Mouse (Mus musculus) hematopoietic stem cell, adult 5-6 weeks (primary cell): ENCODE measurements around the gene Ddx39b. TPM values are rescaled to one million over a fixed set of nuclear protein-coding genes. Genes with fewer than 3 reads are reported as not detected.

Source experiments
- ATAC-seq, 2 experiments: fragments of 125-278 bp in 1 of 2; replicated peaks in 1 of 2; 2 replicates each; pipeline ENCODE4 v1.8.0; 2016 to 2017; ENCODE audit warnings: inconsistent platforms in 2 of 2, mild to moderate bottlenecking in 2 of 2, moderate number of reproducible peaks in 2 of 2, low read depth in 1 of 2, moderate TSS enrichment in 1 of 2; ENCODE audit not compliant: low FRiP score in 2 of 2, poor library complexity in 2 of 2, severe bottlenecking in 2 of 2, insufficient read depth in 1 of 2, low TSS enrichment in 1 of 2
- total RNA-seq: library from RNA; stranded (forward); fragments of 172-1452, 232-1000 nt; gene quantifications from 2 replicates; pipeline ENCODE4 v1.2.3, GENCODE M21; 2017

Gene Ddx39b
- total RNA-seq, 1 experiment from 2014 or later: 226 TPM

DNA sequence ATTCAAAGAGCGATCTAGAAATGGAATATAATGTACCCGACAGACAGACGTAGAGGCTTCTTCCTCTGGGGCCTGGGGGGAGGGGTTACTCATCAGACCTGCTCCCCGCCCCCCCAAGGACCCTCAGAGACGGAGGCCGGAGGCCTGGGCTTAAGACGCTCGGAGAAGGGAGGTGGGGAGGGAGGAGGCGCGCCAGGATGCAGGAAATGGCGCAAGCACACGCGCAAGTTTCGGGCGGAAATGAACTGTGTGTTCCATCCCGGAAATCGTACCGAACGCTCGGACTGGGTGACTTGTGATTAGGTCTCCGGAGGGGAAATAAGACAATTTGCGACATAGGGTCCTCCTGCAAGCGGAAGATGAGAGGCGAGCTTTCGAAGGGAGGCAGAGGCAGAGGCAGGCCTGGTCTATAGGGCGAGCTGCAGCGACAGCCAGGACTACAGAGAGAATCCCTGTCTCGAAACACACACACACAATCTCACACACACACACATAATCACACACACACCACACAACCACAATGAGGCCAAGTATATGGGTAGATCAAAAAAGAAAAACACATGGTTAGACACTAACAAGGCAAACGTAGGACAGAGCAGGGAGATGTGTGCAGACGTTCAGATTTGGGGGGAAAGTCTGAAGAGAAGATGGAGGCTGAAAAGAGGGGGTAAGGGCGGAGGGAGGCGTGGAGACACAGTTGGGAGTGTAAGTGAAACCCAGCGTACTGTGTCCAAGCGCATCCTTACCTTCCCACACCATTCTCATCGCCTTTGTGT is 5.7 kb upstream of the Ddx39b start, which contains the start of gene Nfkbil1:
TSS of gene Nfkbil1 (minus strand) at position 179 of the 776 bp plus-strand sequence.
- ATAC-seq: peak; percentile 61 to 75

GRCm38 (mm10) chr17:35236390-35236746 is 5.2 kb upstream of the Ddx39b start:
- peak; percentile 66 to 70 for ATAC-seq

DNA sequence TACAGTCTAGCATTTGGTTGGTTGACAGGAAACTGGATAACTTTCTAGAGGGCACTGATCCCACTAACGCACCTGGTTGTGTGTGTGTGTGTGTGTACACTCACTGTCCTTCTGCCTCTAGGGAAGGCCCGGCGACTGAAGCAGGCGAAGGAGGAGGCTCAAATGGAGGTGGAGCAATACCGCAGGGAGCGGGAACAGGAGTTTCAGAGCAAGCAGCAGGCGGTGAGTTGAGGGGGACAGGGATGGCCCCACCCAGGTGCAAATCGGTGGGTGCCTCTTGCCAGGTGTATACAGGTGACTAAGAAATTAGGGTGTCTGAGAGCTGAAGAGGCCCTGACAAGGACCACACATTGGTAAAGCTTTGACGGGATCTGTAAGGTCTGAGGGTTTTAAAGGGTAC is 4.5 kb upstream of the Ddx39b start:
- no peak for ATAC-seq

DNA sequence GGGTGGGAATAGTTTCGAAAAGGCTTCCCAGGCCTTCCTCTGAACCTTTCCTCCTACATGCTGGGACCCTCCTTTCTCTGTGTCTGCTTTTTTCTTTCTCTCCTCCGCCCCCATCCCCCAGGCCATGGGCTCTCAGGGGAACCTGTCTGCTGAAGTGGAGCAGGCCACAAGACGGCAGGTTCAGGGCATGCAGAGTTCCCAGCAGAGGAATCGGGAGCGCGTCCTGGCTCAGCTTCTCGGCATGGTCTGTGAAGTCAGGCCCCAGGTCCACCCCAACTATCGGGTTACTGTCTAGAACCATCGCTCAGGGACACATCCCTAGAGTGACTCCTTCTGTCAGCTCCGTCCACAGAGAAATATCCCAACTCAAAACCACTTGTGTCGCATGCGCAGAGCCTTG is 4.0 kb upstream of the Ddx39b start:
- no peak for ATAC-seq

DNA sequence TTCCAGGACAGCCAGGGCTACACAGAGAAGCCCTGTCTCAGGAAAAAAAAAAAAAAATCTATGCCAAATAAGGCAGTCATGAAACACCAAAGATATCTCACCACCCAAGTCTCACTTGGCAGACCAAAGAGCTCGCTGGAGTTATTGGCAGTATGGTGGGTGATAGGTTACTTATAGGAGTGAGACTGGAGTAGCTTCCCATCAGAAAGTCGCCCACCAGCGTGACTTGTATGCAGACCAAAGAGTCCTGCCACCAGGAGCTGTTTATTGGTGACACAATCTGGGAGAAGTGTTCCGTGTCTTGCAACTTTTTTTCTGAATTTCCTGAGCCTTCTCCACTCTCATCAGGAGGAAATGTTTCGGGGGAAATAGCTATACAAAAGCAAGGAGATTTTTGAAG is 1.8 kb upstream of the Ddx39b start:
- ATAC-seq: no peak

DNA sequence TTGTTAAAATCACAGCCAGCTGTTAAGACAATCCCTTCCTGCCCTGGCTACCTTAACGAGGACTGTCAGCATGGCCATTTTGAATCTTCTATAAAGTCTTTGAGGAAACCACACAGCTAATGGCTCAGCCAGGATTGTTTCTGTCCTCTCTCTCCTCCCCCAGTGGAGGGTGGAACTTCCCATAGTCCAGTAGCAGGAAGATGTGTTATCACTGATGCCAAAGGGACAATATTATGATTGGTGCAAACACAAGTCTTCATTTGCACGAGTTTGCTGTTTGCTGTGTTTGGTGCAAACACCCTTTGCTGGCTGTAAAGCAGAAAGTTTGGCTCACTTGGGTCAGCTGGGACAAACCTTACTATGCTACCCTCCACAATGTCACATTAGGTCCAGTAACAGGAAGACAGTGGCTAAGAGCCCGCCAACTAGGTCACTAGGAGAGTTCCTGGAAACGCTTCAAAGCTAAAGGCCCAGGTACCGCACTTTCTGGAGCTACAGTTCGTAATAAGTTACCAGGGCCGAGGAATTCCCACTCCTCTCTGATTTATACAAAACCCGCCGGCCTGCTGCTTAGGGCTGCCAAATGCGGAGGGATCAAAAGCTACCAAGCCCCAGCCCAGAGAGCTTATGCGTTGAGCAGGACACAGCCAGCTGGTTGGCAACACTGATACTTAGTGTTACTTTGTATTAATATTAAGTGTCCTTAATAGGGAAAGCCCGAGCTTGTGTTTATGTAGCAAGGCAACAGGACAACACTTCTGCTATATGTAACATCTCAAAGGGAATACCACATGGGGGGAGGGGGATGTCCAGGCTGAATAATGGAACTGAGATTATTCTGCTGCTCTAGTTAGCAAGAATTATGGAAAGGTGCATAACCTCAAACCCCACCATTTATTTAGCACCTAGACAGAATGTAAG is 902 bp upstream of the Ddx39b start:
- ATAC-seq: no peak

GRCm38 (mm10) chr17:35242015-35242941 is 732 bp downstream of the Ddx39b start:
- peak in 1 of 2 experiments; percentile 37; a peak in 1 of 4 replicates for ATAC-seq

- ATAC-seq: no peak
Measured at GRCm38 (mm10) chr17:35243086-35243485, 1.5 kb downstream of the Ddx39b start.

GRCm38 (mm10) chr17:35244999-35245398 is 3.5 kb downstream of the Ddx39b start:
- no peak for ATAC-seq

- no peak for ATAC-seq
Measured at GRCm38 (mm10) chr17:35245731-35246623, 4.4 kb downstream of the Ddx39b start.

- no peak for ATAC-seq
Measured at GRCm38 (mm10) chr17:35247144-35247543, 5.6 kb downstream of the Ddx39b start.

DNA sequence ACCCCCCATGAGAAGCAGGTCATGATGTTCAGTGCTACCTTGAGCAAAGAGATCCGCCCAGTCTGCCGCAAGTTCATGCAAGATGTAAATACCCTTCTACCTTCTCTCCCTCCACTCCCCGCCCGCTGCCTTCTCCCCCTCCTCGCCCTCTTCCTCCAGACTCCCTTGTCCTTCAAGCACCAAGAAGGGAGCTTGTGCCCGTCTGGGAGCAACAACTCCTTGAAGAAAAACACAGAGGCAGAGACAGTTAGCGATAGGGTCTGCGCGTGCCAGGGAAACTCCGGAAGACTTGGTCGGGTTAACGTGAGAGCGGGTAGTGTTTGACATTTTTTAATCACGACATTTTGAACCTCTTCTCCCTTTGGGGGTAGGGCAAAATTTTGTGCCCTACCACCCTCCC is 7.4 kb downstream of the Ddx39b start:
- no peak for ATAC-seq

- ATAC-seq: no peak
Measured at GRCm38 (mm10) chr17:35249451-35250197, 8.1 kb downstream of the Ddx39b start.

DNA sequence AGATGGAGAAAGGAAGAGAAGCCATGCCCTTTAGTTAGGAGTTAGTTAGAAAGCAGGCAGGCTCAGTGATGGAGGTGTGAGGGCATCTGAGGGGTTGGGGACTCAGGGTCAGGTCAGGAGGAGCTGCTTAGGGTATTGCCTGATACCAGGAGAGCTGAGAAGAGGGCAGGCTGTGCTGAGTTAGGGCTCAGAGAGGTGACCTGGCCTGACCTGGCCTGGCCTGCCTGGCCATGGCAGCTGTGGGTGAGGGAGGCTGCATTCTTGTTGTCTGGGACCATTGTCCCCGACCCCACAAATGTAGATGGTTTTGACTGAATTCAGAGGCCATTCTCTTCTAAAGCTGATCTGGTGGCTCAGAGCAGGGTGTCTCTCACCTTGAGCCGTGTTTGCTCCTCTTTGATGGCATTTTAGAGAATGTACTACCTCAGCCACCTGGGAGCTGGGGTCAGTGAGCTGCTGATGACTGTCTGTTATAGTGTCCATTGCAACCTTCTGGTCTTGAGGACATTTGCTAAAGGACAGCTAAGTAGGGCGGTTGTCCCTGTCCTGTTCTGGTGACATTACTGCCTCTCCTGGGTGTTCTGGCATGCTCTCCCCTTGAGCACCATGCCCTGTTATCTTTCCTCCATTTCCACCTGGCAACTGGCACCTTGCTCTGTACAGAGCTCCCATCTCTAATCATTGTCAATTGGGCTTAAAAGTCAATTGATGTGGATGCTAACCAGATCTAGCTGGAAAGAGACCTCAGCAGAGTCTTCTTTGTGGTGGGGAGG is 9.0 kb downstream of the Ddx39b start:
- no peak for ATAC-seq

GRCm38 (mm10) chr17:35251162-35251719 is 9.7 kb downstream of the Ddx39b start:
- ATAC-seq: peak in 1 of 2 experiments; percentile 43; a peak in 1 of 4 replicates
